Mouse (Mus musculus) CH12.LX (cell line): ENCODE data around the gene Edem3. TPM values are rescaled to one million over a fixed set of nuclear protein-coding genes. Genes with fewer than 3 reads are reported as not detected.
A peak's percentile ranks its signal among the peaks of the same experiment; 100 is the strongest.

Source experiments
- DNase-seq: peaks from one replicate; pipeline ENCODE4 v3.0.0-alpha.2; 2013; ENCODE audit errors: extremely low read depth
- H3K27ac ChIP-seq: 2 replicates; pipeline ENCODE4 v1.5.1; 2012; ENCODE audit warnings: low read depth, mild to moderate bottlenecking, control low read depth, moderate library complexity; ENCODE audit not compliant: insufficient read depth
- H3K27me3 ChIP-seq: replicated peaks from 2 replicates; pipeline ENCODE3; 2012; ENCODE audit warnings: inconsistent platforms
- H3K36me3 ChIP-seq, 2 experiments: replicated peaks in 1 of 2; 2 replicates each; pipeline versions ENCODE3 to v1.6.1; 2012; ENCODE audit warnings: inconsistent platforms in 1 of 2, low read length in 1 of 2, mild to moderate bottlenecking in 1 of 2, mixed read lengths in 1 of 2, moderate library complexity in 1 of 2; ENCODE audit not compliant: control insufficient read depth in 1 of 2, insufficient read depth in 1 of 2
- H3K4me1 ChIP-seq, 2 experiments: 2 replicates each; pipeline ENCODE4 v1.6.1; 2012; ENCODE audit warnings: inconsistent platforms in 1 of 2, moderate library complexity in 1 of 2; ENCODE audit not compliant: insufficient read depth in 2 of 2, control insufficient read depth in 1 of 2
- H3K4me2 ChIP-seq: 2 replicates; pipeline ENCODE4 v1.6.1; 2012; ENCODE audit warnings: low read depth, mild to moderate bottlenecking, control low read depth; ENCODE audit not compliant: poor library complexity, insufficient read depth, severe bottlenecking
- H3K4me3 ChIP-seq, 3 experiments: fragments of 150-350 bp in 1 of 3; sonication (generic) in 1 of 3; replicated peaks in 1 of 3; 2 replicates each; pipeline versions ENCODE3 to v1.5.1; 2011 to 2012; ENCODE audit warnings: low read depth in 2 of 3, low read length in 2 of 3, mild to moderate bottlenecking in 2 of 3, moderate library complexity in 2 of 3, control low read depth in 1 of 3, improper control_type of control experiment in 1 of 3, inconsistent platforms in 1 of 3, mixed read lengths in 1 of 3; ENCODE audit not compliant: poor library complexity in 1 of 3
- H3K79me2 ChIP-seq: replicated peaks from 2 replicates; pipeline ENCODE4 v1.6.1; 2012; ENCODE audit warnings: mild to moderate bottlenecking, moderate library complexity; ENCODE audit not compliant: control insufficient read depth, poor library complexity, insufficient read depth, severe bottlenecking; ENCODE audit errors: extremely low read depth
- H3K9ac ChIP-seq: 2 replicates; pipeline ENCODE4 v1.6.1; 2012; ENCODE audit warnings: low read depth, mild to moderate bottlenecking, control low read depth, moderate library complexity; ENCODE audit not compliant: insufficient read depth
- H3K9me3 ChIP-seq: replicated peaks from 2 replicates; pipeline ENCODE3; 2012; ENCODE audit warnings: low read length, inconsistent platforms, mixed read lengths
- BHLHE40 ChIP-seq: IDR thresholded peaks from 2 replicates; pipeline ENCODE4 v1.6.1; 2011; ENCODE audit warnings: mild to moderate bottlenecking, low read depth, low read length, improper control_type of control experiment
- CHD1 ChIP-seq: IDR thresholded peaks from 2 replicates; pipeline ENCODE4 v1.6.1; 2012; ENCODE audit warnings: low read depth, low read length, improper control_type of control experiment, inconsistent platforms
- CTCF ChIP-seq, 2 experiments: IDR thresholded peaks in 1 of 2; conservative IDR thresholded peaks in 1 of 2; 2 replicates each; pipeline ENCODE4 v1.5.1; 2011 to 2012; ENCODE audit warnings: low read depth in 2 of 2, low read length in 2 of 2, improper control_type of control experiment in 1 of 2, inconsistent platforms in 1 of 2, mild to moderate bottlenecking in 1 of 2, moderate library complexity in 1 of 2
- E2F4 ChIP-seq: IDR thresholded peaks from 2 replicates; pipeline ENCODE4 v1.6.1; 2011; ENCODE audit warnings: low read depth, low read length, improper control_type of control experiment; ENCODE audit not compliant: insufficient replicate concordance
- ELF1 ChIP-seq: IDR thresholded peaks from 2 replicates; pipeline ENCODE4 v1.6.1; 2014; ENCODE audit warnings: low read depth, mild to moderate bottlenecking, inconsistent platforms, low read length, improper control_type of control experiment
- EP300 ChIP-seq: IDR thresholded peaks from 2 replicates; pipeline ENCODE4 v1.6.1; 2011; ENCODE audit warnings: low read length, improper control_type of control experiment
- ETS1 ChIP-seq: conservative IDR thresholded peaks from 2 replicates; pipeline ENCODE4 v1.6.1; 2012; ENCODE audit warnings: low read depth, mild to moderate bottlenecking, inconsistent platforms, low read length, improper control_type of control experiment, moderate library complexity
- HCFC1 ChIP-seq: IDR thresholded peaks from 2 replicates; pipeline ENCODE4 v1.6.1; 2012; ENCODE audit warnings: low read depth, mild to moderate bottlenecking, inconsistent platforms, low read length, improper control_type of control experiment
- IRF4 ChIP-seq: IDR thresholded peaks from 2 replicates; pipeline ENCODE4 v1.6.1; 2014; ENCODE audit warnings: low read depth, mild to moderate bottlenecking, inconsistent platforms, low read length, improper control_type of control experiment
- KAT2A ChIP-seq: IDR thresholded peaks from 2 replicates; pipeline ENCODE4 v1.6.1; 2012; ENCODE audit warnings: low read length, improper control_type of control experiment, inconsistent platforms; ENCODE audit not compliant: insufficient replicate concordance
- MAFK ChIP-seq: IDR thresholded peaks from 2 replicates; pipeline ENCODE4 v1.6.1; 2011; ENCODE audit warnings: low read length, improper control_type of control experiment; ENCODE audit not compliant: insufficient replicate concordance
- MEF2A ChIP-seq: IDR thresholded peaks from 2 replicates; pipeline ENCODE4 v1.6.1; 2014; ENCODE audit warnings: low read depth, mild to moderate bottlenecking, inconsistent platforms, low read length, improper control_type of control experiment, borderline replicate concordance
- NRF1 ChIP-seq: IDR thresholded peaks from 2 replicates; pipeline ENCODE4 v1.6.1; 2014; ENCODE audit warnings: low read depth, mild to moderate bottlenecking, inconsistent platforms, low read length, improper control_type of control experiment, moderate library complexity
- POLR2A ChIP-seq: IDR thresholded peaks from 2 replicates; pipeline ENCODE4 v1.6.1; 2011; ENCODE audit warnings: low read depth, mild to moderate bottlenecking, improper control_type of control experiment, low read length
- POLR2AphosphoS2 ChIP-seq: IDR thresholded peaks from 2 replicates; pipeline ENCODE4 v1.6.1; 2011; ENCODE audit warnings: low read depth, low read length, improper control_type of control experiment
- RAD21 ChIP-seq: IDR thresholded peaks from 2 replicates; pipeline ENCODE4 v1.6.1; 2011; ENCODE audit warnings: low read depth, mild to moderate bottlenecking, low read length, improper control_type of control experiment, moderate library complexity
- SIN3A ChIP-seq: IDR thresholded peaks from 2 replicates; pipeline ENCODE4 v1.6.1; 2012; ENCODE audit warnings: low read length, improper control_type of control experiment, inconsistent platforms
- SMC3 ChIP-seq: IDR thresholded peaks from 2 replicates; pipeline ENCODE4 v1.6.1; 2011; ENCODE audit warnings: low read depth, low read length, improper control_type of control experiment
- TCF12 ChIP-seq: IDR thresholded peaks from 2 replicates; pipeline ENCODE4 v1.6.1; 2014; ENCODE audit warnings: low read depth, mild to moderate bottlenecking, inconsistent platforms, low read length, improper control_type of control experiment
- UBTF ChIP-seq: IDR thresholded peaks from 2 replicates; pipeline ENCODE4 v1.6.1; 2012; ENCODE audit warnings: low read depth, mild to moderate bottlenecking, inconsistent platforms, low read length, improper control_type of control experiment, moderate library complexity
- USF1 ChIP-seq: IDR thresholded peaks from 2 replicates; pipeline ENCODE4 v1.6.1; 2014; ENCODE audit warnings: low read depth, mild to moderate bottlenecking, inconsistent platforms, low read length, improper control_type of control experiment
- USF2 ChIP-seq: conservative IDR thresholded peaks from 2 replicates; pipeline ENCODE4 v1.6.1; 2011; ENCODE audit warnings: low read depth, low read length, improper control_type of control experiment
- ZKSCAN1 ChIP-seq: IDR thresholded peaks from 2 replicates; pipeline ENCODE4 v1.6.1; 2012; ENCODE audit warnings: low read depth, inconsistent platforms, low read length, improper control_type of control experiment, borderline replicate concordance
- dilution Hi-C: fragments of 300-500 bp; cut with MboI; formaldehyde crosslinking; loops from 2 replicates; pipeline ENCODE4 v1.14.3; 2020; ENCODE audit warnings: low sequenced_read_pairs; ENCODE audit not compliant: extremely low pct_unique_long_range_greater_than_20kb, extremely low pct_ligation_motif_present
- in situ Hi-C: fragments of 300-500 bp; cut with MboI; formaldehyde crosslinking; loops from 3 replicates; pipeline ENCODE4 v1.14.3; 2019; ENCODE audit warnings: low sequenced_read_pairs, low pct_ligation_motif_present, low pct_unique_long_range_greater_than_20kb, mixed read lengths
- polyA plus RNA-seq: library from polyadenylated mRNA; unstranded; fragments of >175 nt; gene quantifications from 2 replicates; pipeline ENCODE4 v1.2.1, GENCODE M21; 2012; ENCODE audit warnings: low read depth; ENCODE audit not compliant: insufficient read length
- total RNA-seq, 2 experiments: library from RNA; depleted of rRNA; stranded (reverse); fragments of 300-350 nt in 1 of 2; fragments of >200 nt in 1 of 2; gene quantifications; 2 replicates each; pipeline ENCODE4 v1.2.3; 2012 to 2014

Gene Edem3
- total and polyA plus RNA-seq, 3 experiments: 9.8 to 15.8 (median 10.6) TPM

DNA sequence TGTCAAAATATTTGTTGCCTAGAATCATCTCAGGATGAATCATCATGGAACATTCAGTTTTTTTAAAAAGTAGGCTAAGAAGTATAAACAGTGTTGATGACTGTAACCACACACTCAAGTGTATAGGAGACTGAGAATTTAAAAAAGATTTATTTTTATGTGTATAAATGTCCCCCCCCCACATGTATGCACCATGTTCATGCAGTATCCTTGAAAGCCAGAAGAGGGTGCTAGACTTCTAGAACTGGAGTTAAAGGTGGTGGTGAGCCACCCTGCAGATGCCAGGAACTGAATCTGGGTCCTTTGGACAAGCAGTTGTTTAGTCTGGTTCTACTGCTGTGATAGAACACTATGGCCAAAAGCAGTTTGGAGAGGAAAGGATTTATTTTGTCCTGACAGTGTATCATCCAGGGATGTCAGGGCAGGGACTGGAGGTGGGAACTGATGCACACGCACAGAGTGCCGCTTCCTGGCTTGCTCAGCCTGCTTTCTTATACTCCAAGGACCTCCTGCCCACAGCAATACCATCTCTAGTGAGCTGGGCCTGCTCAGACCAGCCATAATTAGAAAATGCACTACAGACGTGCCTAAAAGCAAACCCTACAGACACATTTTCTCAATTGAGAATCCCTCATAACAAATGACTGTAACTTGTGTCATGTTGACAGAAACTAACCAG is 11.9 kb downstream of the Edem3 start:
- no peak overlapping the region for H3K27ac ChIP-seq
- H3K4me3 ChIP-seq: no peak overlapping the region
- DNase-seq: no peak
- H3K79me2 ChIP-seq: no peaks in the 10 kb centered on the region; the same call in 1 of the 2 replicates
- no peaks in the 10 kb centered on the region for H3K9me3 ChIP-seq
- H3K4me1 ChIP-seq: peaks cover 3 to 14% of the 10 kb centered on the region in 2 experiments; a peak in 2 of 4 replicates
- peak; percentile 43 to 46; a peak in 3 of 4 replicates for TF ChIP-seq CTCF (conservative IDR thresholded peaks at IDR 0.05 in 1 of 2, IDR thresholded peaks at IDR 0.05 in 1 of 2; ENCODE audit: low read depth in 2 of 2, low read length in 2 of 2)
- no peak for TF ChIP-seq NRF1
- no peak for TF ChIP-seq ZKSCAN1
- TF ChIP-seq RAD21: peak; percentile 28
- TF ChIP-seq CHD1: no peak
- TF ChIP-seq EP300: no peak
- no peak for TF ChIP-seq IRF4
- no peak overlapping the region for H3K9ac ChIP-seq
- no peak overlapping the region for H3K4me2 ChIP-seq
- no peaks in the 10 kb centered on the region for H3K27me3 ChIP-seq
- in situ Hi-C loops: no loop called here
- dilution Hi-C loops: no loop called here
- H3K36me3 ChIP-seq: peaks cover 6 to 24% of the 10 kb centered on the region in 2 experiments

DNA sequence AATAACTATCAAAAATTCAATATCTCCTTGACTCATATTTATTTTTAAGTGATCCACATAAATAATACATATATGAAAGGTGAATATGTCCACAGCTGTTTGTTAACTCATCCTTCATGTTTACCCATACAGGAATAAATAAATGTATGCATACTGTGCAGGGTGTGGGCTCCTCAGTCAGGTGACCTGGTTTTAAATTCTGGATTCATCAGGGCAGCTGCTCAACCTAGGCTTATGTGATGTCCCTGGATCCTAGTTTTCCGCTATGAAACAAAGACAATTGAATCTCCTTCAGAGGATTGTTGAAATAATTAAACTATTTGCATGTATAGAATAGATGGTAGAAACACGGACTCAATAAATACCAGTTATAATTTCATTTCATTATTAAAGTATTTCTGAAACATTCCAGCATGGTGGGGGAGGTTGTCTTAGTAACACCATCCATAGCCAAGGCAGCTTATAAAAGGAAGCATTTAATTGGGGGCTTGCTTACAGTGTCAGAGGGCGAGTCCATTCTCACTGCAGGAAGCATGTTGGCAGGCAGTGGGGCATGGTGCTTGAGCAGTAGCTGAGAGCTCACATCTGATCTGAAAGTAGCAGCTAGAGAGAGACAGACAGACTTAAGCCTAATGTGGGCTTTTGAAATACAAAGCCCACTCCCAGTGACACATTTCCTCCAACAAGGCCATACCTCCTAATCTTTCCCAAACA is 14.2 kb downstream of the Edem3 start:
- no peaks in the 10 kb centered on the region; the same call in 1 of the 2 replicates for H3K79me2 ChIP-seq
- dilution Hi-C loops: no loop called here

More for the DNA sequence above, 14.2 kb downstream of the Edem3 start:
- no peaks in the 10 kb centered on the region for H3K27me3 ChIP-seq
- peaks cover 6 to 33% of the 10 kb centered on the region in 2 experiments for H3K36me3 ChIP-seq
- H3K27ac ChIP-seq: no peak overlapping the region
- peaks cover 3 to 9% of the 10 kb centered on the region in 2 experiments; a peak in 2 of 4 replicates for H3K4me1 ChIP-seq
- H3K4me2 ChIP-seq: no peak overlapping the region
- no peak for DNase-seq
- H3K9ac ChIP-seq: no peak overlapping the region
- no peak overlapping the region for H3K4me3 ChIP-seq
- TF ChIP-seq SIN3A: no peak
- no peak for TF ChIP-seq POLR2AphosphoS2
- no peak for TF ChIP-seq EP300
- TF ChIP-seq KAT2A: no peak
- TF ChIP-seq ELF1: no peak
- TF ChIP-seq MEF2A: no peak
- no peak for TF ChIP-seq HCFC1
- TF ChIP-seq BHLHE40: no peak
- no peak for TF ChIP-seq MAFK
- TF ChIP-seq TCF12: no peak
- no peak for TF ChIP-seq POLR2A
- no peak for TF ChIP-seq UBTF
- no peak for TF ChIP-seq SMC3
- TF ChIP-seq ETS1: no peak
- TF ChIP-seq USF1: no peak
- no peak for TF ChIP-seq ZKSCAN1
- TF ChIP-seq USF2: no peak
- no peak for TF ChIP-seq CTCF (conservative IDR thresholded peaks at IDR 0.05 in 1 of 2, IDR thresholded peaks at IDR 0.05 in 1 of 2; ENCODE audit: low read depth in 2 of 2, low read length in 2 of 2)
- no peak for TF ChIP-seq E2F4
- no peak for TF ChIP-seq IRF4
- in situ Hi-C loops: no loop called here
- no peaks in the 10 kb centered on the region for H3K9me3 ChIP-seq
